Mouse (Mus musculus) thymus, postnatal 25 days (tissue): ENCODE data around the gene Lrrc32.
A peak's percentile ranks its signal among the peaks of the same experiment; 100 is the strongest.

ENCODE experiments used
- DNase-seq: peaks from one replicate; pipeline ENCODE4 v3.0.0; 2022

Lrrc32 gene

GRCm38 (mm10) chr7:98489131-98489530 is at the start of gene Lrrc32:
Gene Lrrc32, plus strand, starts transcription at chr7:98489283.
- DNase-seq: peak; percentile 40

GRCm38 (mm10) chr7:98439956-98440466 is 49.1 kb upstream of the Lrrc32 start, which contains the start of gene Gucy2d:
Gene Gucy2d, plus strand, starts transcription at chr7:98440416.
- DNase-seq: no peak

- DNase-seq: no peak
Measured at GRCm38 (mm10) chr7:98446873-98447272, 42.2 kb upstream of the Lrrc32 start.

GRCm38 (mm10) chr7:98447585-98448308 is 41.3 kb upstream of the Lrrc32 start:
- DNase-seq: peak; percentile 21

- DNase-seq: no peak
Measured at GRCm38 (mm10) chr7:98448309-98448630, 40.8 kb upstream of the Lrrc32 start.

- no peak for DNase-seq
Measured at GRCm38 (mm10) chr7:98449696-98450095, 39.4 kb upstream of the Lrrc32 start.

- no peak for DNase-seq
Measured at GRCm38 (mm10) chr7:98454397-98455120, 34.5 kb upstream of the Lrrc32 start.

- DNase-seq: no peak
Measured at GRCm38 (mm10) chr7:98460319-98460718, 28.8 kb upstream of the Lrrc32 start.

GRCm38 (mm10) chr7:98469089-98469488 is 20.0 kb upstream of the Lrrc32 start:
- peak; percentile 66 for DNase-seq

- DNase-seq: no peak
Measured at GRCm38 (mm10) chr7:98472529-98472928, 16.6 kb upstream of the Lrrc32 start.

GRCm38 (mm10) chr7:98474558-98474957 is 14.5 kb upstream of the Lrrc32 start:
- DNase-seq: no peak

GRCm38 (mm10) chr7:98477153-98477552 is 11.9 kb upstream of the Lrrc32 start:
- no peak for DNase-seq

- DNase-seq: no peak
Measured at GRCm38 (mm10) chr7:98480481-98480880, 8.6 kb upstream of the Lrrc32 start.

- DNase-seq: peak; percentile 83
Measured at GRCm38 (mm10) chr7:98481066-98481734, 7.9 kb upstream of the Lrrc32 start.

GRCm38 (mm10) chr7:98481861-98482260 is 7.2 kb upstream of the Lrrc32 start:
- no peak for DNase-seq

GRCm38 (mm10) chr7:98482551-98483267 is 6.4 kb upstream of the Lrrc32 start:
- no peak for DNase-seq

- DNase-seq: no peak
Measured at GRCm38 (mm10) chr7:98483268-98483607, 5.8 kb upstream of the Lrrc32 start.

- no peak for DNase-seq
Measured at GRCm38 (mm10) chr7:98484878-98485277, 4.2 kb upstream of the Lrrc32 start.

GRCm38 (mm10) chr7:98485508-98485907 is 3.6 kb upstream of the Lrrc32 start:
- DNase-seq: no peak

- peak; percentile 77 for DNase-seq
Measured at GRCm38 (mm10) chr7:98486471-98486917, 2.6 kb upstream of the Lrrc32 start.

- DNase-seq: no peak
Measured at GRCm38 (mm10) chr7:98487202-98487980, 1.7 kb upstream of the Lrrc32 start.
